Mouse (Mus musculus): Measurements from ENCODE around the gene Elavl3. TPM values are rescaled to one million over a fixed set of nuclear protein-coding genes. Genes with fewer than 3 reads are reported as not detected.

The Elavl3 gene
- polyA plus RNA-seq (2017; shearing (Covaris generic)) = not detected

DNA sequence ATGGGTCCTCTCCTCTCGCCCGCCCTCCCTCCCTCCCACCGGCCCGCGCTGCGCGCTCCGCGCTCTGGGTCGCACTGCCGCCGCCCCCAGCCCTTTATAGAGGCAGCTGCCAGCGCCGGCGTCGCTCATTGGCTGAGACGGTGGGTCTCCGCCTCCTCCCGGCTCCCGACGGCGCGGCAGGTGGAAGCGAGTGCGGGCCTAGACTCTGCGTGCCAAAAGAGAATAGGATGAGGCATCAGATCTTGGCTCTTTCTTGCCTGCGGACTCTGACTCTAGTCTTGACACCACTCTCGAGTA is at the start of gene Elavl3:
TSS of gene Elavl3 (minus strand) at position 66 of the 297 bp plus-strand sequence.

DNA sequence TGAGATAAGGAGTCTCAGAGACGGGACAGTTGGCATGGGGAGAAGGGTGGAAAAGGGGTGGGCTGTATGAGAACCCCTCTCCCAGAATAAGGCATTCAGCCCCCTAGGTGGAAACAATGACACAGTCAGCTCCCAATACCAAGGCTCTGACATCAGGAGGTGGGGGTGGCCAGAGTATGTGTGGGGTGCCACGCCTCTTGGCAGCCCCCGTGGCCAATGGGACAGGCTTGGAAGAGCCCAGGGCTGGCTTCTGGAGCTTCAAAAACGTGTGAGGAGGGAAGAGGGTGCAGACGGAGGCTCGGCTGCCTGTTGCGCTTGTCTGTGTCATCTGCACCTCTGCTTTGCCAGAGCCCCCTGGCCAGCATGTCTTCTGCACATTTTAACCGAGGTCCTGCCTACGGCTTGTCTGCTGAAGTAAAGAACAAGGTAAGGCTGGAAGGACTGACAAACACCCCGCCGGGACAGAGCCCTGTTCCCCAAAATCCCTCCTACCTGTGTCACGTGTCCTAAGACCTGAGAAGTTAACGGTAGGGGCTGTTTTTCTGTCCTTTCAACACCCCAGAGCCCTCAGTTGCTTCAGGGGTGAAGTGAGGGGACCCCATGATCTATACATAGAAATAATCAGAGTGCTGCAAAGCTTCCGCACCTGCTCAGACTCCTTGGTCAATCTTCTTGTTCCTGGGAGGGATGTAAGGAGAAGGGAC is 47.3 kb upstream of the Elavl3 start, which contains the start of gene Cnn1:
TSS of gene Cnn1 (plus strand) at position 224 of the 704 bp plus-strand sequence.

DNA sequence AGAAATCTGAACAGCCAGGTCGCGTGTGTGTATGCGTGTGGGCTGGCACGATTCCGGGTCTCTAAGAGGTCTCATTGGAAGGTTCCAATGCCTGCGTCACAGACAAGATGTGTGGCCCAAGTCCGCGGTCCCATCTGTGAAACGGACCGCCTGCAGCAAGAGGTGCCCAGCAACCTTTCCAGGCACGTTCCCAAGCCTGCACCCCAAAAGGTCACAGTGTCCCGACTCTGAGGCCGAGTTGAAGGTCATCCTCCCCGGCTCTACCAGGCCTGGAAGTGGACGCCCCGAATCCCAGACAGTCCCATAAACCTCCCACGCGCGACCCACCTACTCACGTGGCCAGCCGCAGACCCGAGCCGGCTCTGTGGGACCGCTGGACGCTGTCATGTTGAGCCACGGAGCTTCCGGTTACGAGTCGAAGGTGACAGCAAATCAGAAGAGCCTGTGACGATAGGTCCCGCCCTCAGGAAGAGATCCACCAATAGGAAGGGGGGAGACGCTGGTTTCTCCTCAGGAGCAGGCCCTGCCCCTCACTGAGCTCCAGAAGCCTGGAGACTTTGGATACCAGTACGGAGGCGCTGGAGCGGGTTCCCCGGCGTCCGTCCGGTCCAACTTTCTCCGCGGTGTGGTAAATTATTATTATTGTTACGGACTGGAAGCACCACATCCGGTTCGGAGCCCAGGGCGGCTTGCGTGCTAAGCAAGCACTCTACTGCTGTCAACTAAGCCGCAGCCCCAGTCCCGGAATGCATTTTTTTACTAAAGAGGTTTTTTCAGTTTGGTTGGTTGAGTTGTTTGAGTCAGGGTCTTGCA is 33.4 kb upstream of the Elavl3 start, which contains the start of gene Ecsit:
TSS of gene Ecsit (minus strand) at position 417 of the 813 bp plus-strand sequence.

DNA sequence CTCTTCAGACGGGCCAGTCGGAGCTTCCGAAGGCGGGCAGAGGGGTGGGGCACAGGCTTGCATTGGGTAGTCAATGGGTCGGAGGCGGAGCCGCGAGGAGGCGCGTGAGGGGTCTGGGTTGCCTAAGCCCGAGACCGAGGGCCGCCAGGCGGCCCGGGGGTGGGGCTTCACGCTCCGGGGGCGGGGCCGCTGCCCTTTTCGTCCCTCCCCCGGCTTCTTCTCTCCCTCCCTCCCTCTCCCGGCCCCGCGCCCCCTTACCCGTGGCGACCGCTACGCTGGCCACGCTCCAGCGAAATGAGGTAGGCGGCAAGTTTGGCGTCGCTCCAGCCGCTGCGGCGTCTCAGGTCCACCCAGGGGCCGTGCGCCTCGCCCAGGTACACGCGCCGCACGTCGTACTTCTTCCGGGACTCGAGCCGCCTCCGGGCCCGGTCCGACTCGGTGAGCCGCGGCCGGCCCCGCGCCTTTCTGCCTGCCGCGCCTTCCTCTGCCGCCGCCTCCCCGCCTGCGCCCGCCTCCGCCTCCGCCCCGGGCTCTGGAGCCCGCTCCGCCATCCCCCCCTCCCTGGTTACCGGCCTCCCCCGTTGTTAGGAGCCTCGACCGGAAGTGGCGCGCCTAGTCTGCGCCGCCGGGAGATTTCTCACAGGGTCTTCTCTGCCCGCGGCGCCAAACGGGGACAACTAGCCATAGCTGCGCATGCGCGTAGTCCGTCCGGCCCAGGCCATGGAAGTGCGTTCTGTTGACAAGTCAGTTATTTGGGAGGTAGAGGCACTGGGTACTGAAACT is 19.2 kb upstream of the Elavl3 start, which contains the start of the genes Gm49318 and Zfp653:
TSS of gene Gm49318 (minus strand) at position 469 of the 783 bp plus-strand sequence.
TSS of gene Zfp653 (minus strand) at position 586 of the 783 bp plus-strand sequence.

DNA sequence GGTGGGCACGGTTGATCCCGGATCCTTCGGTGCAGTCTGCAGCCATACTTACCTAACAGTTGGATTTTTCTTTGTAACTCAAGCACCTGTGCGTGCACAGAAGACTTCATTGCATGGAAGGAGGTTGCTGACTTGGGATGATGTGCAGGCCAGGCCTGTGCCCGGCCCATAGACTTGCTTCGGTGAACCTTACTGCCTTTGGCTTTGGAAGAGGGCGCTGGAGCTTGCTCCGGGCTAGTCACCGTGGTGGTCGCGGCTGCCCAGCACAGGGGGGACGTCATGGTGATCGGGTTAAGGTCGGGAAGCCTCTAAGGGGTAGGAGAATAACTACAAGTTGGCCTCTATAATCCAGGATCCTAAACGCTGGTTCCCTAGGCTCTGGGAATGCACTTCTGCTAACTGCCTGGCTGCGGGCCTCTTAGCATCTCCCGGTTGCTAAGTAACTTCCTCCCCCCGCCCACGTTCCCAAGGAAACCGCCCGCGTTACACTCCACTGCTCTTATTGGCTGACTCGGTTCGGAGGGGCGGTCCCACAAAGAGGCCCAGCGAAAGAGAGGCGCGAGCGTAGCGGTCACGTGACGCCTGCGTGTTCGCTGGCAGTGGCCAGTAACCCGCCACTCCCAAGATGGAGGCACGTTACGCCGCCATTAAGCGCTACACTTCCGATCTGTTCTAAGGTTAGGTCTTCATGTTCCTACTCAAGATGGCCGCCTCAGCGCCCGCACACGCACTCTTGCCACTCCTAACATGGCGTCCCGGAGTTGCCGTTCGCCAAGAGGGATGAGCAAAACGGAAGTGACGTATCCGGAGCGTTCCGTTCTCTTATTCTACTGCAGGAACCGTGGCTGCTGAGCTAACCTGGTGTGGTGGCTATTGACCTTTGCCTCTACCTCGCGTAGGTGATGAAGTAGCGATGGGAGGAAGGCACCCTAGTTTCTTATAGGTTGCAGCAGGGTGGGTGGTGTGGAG is 49.3 kb downstream of the Elavl3 start, which contains the start of the genes Ccdc151 and Prkcsh:
TSS of gene Ccdc151 (minus strand) at position 441 of the 969 bp plus-strand sequence.
TSS of gene Prkcsh (plus strand) at position 613 of the 969 bp plus-strand sequence.

DNA sequence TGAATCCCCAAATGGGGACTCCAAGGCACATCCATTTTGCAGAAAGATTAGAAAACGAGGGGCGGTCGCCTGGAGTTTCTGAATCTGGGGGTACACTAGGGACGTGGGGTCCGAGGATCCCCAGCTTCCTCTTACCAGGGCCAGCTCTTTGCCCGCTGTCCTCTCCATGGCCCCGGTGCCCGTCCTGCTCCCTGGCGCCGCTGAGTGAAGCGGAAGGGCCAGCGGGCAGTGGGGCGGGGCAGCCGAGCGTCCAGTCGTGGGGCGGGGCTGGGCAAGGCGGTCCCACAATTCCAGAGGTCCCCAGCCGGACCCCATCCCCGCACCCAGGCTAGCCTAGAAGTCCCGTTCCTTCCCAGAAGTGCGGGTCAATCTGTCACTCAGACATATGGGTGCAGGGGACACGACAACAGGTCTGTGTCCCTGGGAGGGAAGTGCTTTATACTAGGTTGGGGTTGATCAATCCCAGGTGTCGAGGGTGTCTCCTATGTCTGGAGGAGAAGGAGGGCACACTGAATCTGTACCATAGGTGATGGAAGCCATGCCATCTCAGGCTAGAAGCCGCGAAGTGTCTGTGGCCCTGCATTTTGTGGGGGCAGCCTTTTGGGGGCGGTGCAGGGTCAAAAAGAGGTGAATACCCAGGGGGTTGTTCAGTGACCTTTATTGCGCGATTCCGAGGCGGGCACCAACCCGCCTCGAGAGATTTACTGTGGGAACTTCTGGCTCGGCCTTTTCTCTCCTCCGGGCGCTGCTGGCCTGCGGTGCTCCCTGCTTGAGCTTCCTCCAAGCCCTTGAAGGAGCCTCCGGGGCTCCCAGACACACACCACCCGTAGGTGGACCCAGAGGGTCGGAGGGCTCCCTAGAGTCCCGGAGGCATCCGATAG is 62.4 kb downstream of the Elavl3 start, which contains the start of gene Rgl3:
TSS of gene Rgl3 (minus strand) at position 217 of the 881 bp plus-strand sequence.

Other genes starting within 250 kb of the Elavl3 start
- not detected for gene Angptl8, start 216.5 kb downstream of the Elavl3 start, polyA plus RNA-seq (2017; shearing (Covaris generic))
- gene Dock6, start 199.4 kb downstream of the Elavl3 start, polyA plus RNA-seq (2017; shearing (Covaris generic)) = 1 to 10 TPM in 1 of 2 experiments, under 1 TPM in 1; 0.60 to 1.2 TPM
- 10 to 100 TPM in 1 of 2 experiments, 1 to 10 TPM in 1; 6.1 to 10.7 TPM for gene Rab3d, start 133.8 kb downstream of the Elavl3 start, polyA plus RNA-seq (2017; shearing (Covaris generic))
- under 1 TPM; 0.21 to 0.24 TPM for gene Ccdc159, start 124.6 kb downstream of the Elavl3 start, polyA plus RNA-seq (2017; shearing (Covaris generic))
- 1 to 10 TPM; 1.7 to 4.5 TPM for gene Tmem205, start 124.5 kb downstream of the Elavl3 start, polyA plus RNA-seq (2017; shearing (Covaris generic))
- gene Plppr2, start 115.0 kb downstream of the Elavl3 start, polyA plus RNA-seq (2017; shearing (Covaris generic)) = under 1 TPM; 0.09 to 0.27 TPM
- 1 to 10 TPM; 7.7 to 9.4 TPM for gene Swsap1, start 96.3 kb downstream of the Elavl3 start, polyA plus RNA-seq (2017; shearing (Covaris generic))
- gene Epor, start 88.5 kb downstream of the Elavl3 start, polyA plus RNA-seq (2017; shearing (Covaris generic)) = 1 to 10 TPM in 1 of 2 experiments, not detected in 1; 2.5 TPM
- gene Rgl3, start 62.6 kb downstream of the Elavl3 start, polyA plus RNA-seq (2017; shearing (Covaris generic)) = under 1 TPM in 1 of 2 experiments, not detected in 1; 0.11 TPM
- gene Ccdc151, start 49.4 kb downstream of the Elavl3 start, polyA plus RNA-seq (2017; shearing (Covaris generic)) = under 1 TPM in 1 of 2 experiments, not detected in 1; 0.16 TPM
- gene Prkcsh, start 49.2 kb downstream of the Elavl3 start, polyA plus RNA-seq (2017; shearing (Covaris generic)) = 10 to 100 TPM; 75.9 to 94.6 TPM
- not detected for gene Gm49318, start 19.2 kb upstream of the Elavl3 start, polyA plus RNA-seq (2017; shearing (Covaris generic))
- 10 to 100 TPM; 16.4 to 20.2 TPM for gene Zfp653, start 19.4 kb upstream of the Elavl3 start, polyA plus RNA-seq (2017; shearing (Covaris generic))
- gene Ecsit, start 33.4 kb upstream of the Elavl3 start, polyA plus RNA-seq (2017; shearing (Covaris generic)) = 10 to 100 TPM; 39.4 to 53.9 TPM
- under 1 TPM in 1 of 2 experiments, not detected in 1; 0.15 TPM for gene Cnn1, start 47.2 kb upstream of the Elavl3 start, polyA plus RNA-seq (2017; shearing (Covaris generic))
- 100 to 1,000 TPM in 1 of 2 experiments, 10 to 100 TPM in 1; 78.2 to 107 TPM for gene Elof1, start 65.1 kb upstream of the Elavl3 start, polyA plus RNA-seq (2017; shearing (Covaris generic))
- gene Acp5, start 83.7 kb upstream of the Elavl3 start, polyA plus RNA-seq (2017; shearing (Covaris generic)) = 100 to 1,000 TPM; 159 to 391 TPM
- 10 to 100 TPM; 42.8 to 60.2 TPM for gene Pigyl, start 104.8 kb upstream of the Elavl3 start, polyA plus RNA-seq (2017; shearing (Covaris generic))
- gene Zfp872, start 136.1 kb upstream of the Elavl3 start, polyA plus RNA-seq (2017; shearing (Covaris generic)) = not detected
- 10 to 100 TPM; 36.6 to 43.6 TPM for gene Zfp809, start 173.7 kb upstream of the Elavl3 start, polyA plus RNA-seq (2017; shearing (Covaris generic))
- gene Zfp599, start 207.9 kb upstream of the Elavl3 start, polyA plus RNA-seq (2017; shearing (Covaris generic)) = 1 to 10 TPM; 2.9 to 4.1 TPM

Data from activated CD4-positive, CD25-positive, alpha-beta regulatory T cell (primary cell).